Mouse (Mus musculus): ENCODE data around the gene Ccdc188. TPM values are rescaled to one million over a fixed set of nuclear protein-coding genes. Genes with fewer than 3 reads are reported as not detected.

Gene Ccdc188
- polyA plus RNA-seq, 1 experiment from 2014 or later, result not detected

GRCm38 (mm10) chr16:18210701-18211416 is 6.8 kb upstream of the Ccdc188 start:
- no peaks in the 10 kb centered on the region for H3K36me3 ChIP-seq
- no peak overlapping the region for H3K4me2 ChIP-seq (replicated peaks)
- no peak for ATAC-seq (ENCODE audit: low FRiP score, low read depth)
- no peak overlapping the region for H3K9ac ChIP-seq
- WGBS, result 23% methylated on average over 8 of the region's 8 CpGs
- no peak overlapping the region for H3K27ac ChIP-seq
- no peak overlapping the region for H3K4me3 ChIP-seq
- no peaks in the 10 kb centered on the region for H3K9me3 ChIP-seq
- peaks cover 37% of the 10 kb centered on the region for H3K4me1 ChIP-seq
- no peaks in the 10 kb centered on the region for H3K27me3 ChIP-seq (replicated peaks)

- WGBS, result 47% methylated on average over 10 of the region's 10 CpGs
- Histone ChIP-seq H3K4me1 (peaks cover 37% of the 10 kb centered on the region), H3K36me3 (no peaks in the 10 kb centered on the region)
Observed at GRCm38 (mm10) chr16:18211417-18212171, 6.1 kb upstream of the Ccdc188 start.

GRCm38 (mm10) chr16:18213689-18214088 is 4.0 kb upstream of the Ccdc188 start:
- WGBS, result 20% methylated on average over 6 of the region's 6 CpGs
- Histone ChIP-seq H3K27ac (peak overlapping the region; percentile 62), H3K4me3 (0 out of 2 replicates have a peak overlapping the region, but pooled peaks have one; percentile 5), H3K4me2 (replicated peaks) (peak overlapping the region; percentile 52), H3K9me3 (no peaks in the 10 kb centered on the region), H3K4me1 (peaks cover 36% of the 10 kb centered on the region), H3K36me3 (no peaks in the 10 kb centered on the region), H3K9ac (peak overlapping the region; percentile 5; the same call in 1 of the 2 replicates), H3K27me3 (replicated peaks) (no peaks in the 10 kb centered on the region)
- ATAC-seq (ENCODE audit: low FRiP score, low read depth), result peak; percentile 90

More at GRCm38 (mm10) chr16:18211417-18212171, 6.1 kb upstream of the Ccdc188 start:
- H3K9ac ChIP-seq, result no peak overlapping the region
- H3K27me3 ChIP-seq (replicated peaks), result no peaks in the 10 kb centered on the region
- no peak overlapping the region for H3K4me2 ChIP-seq (replicated peaks)
- no peaks in the 10 kb centered on the region for H3K9me3 ChIP-seq
- no peak overlapping the region for H3K4me3 ChIP-seq
- no peak overlapping the region for H3K27ac ChIP-seq
- 0 out of 2 replicates have a peak, but pooled peaks have one; percentile 10 for ATAC-seq (ENCODE audit: low FRiP score, low read depth)

GRCm38 (mm10) chr16:18214858-18215257 is 2.8 kb upstream of the Ccdc188 start:
- Histone ChIP-seq H3K4me2 (replicated peaks) (peak overlapping the region; percentile 52), H3K27me3 (replicated peaks) (no peaks in the 10 kb centered on the region), H3K9me3 (no peaks in the 10 kb centered on the region), H3K4me1 (peaks cover 35% of the 10 kb centered on the region), H3K27ac (no peak overlapping the region), H3K36me3 (no peaks in the 10 kb centered on the region), H3K4me3 (no peak overlapping the region), H3K9ac (no peak overlapping the region)
- ATAC-seq (ENCODE audit: low FRiP score, low read depth), result no peak
- WGBS, result 59% methylated on average over 7 of the region's 7 CpGs

GRCm38 (mm10) chr16:18218580-18218996 is 909 bp downstream of the Ccdc188 start:
- no peak overlapping the region for H3K9ac ChIP-seq
- no peak overlapping the region for H3K27ac ChIP-seq
- WGBS, result 74% methylated on average over 9 of the region's 9 CpGs
- H3K4me1 ChIP-seq, result peaks cover 23% of the 10 kb centered on the region
- no peak for ATAC-seq (ENCODE audit: low FRiP score, low read depth)
- H3K36me3 ChIP-seq, result peaks cover 27% of the 10 kb centered on the region
- H3K4me3 ChIP-seq, result no peak overlapping the region
- H3K9me3 ChIP-seq, result no peaks in the 10 kb centered on the region
- no peak overlapping the region for H3K4me2 ChIP-seq (replicated peaks)
- no peaks in the 10 kb centered on the region for H3K27me3 ChIP-seq (replicated peaks)

- H3K27ac ChIP-seq, result no peak overlapping the region
- H3K36me3 ChIP-seq, result peaks cover 42% of the 10 kb centered on the region
- H3K9me3 ChIP-seq, result no peaks in the 10 kb centered on the region
- H3K4me2 ChIP-seq (replicated peaks), result no peak overlapping the region
- WGBS, result 51% methylated on average over 8 of the region's 8 CpGs
- peak; percentile 42; the same call in 1 of the 2 replicates for ATAC-seq (ENCODE audit: low FRiP score, low read depth)
- H3K27me3 ChIP-seq (replicated peaks), result no peaks in the 10 kb centered on the region
- no peak overlapping the region for H3K9ac ChIP-seq
- no peak overlapping the region for H3K4me3 ChIP-seq
- peaks cover 9% of the 10 kb centered on the region for H3K4me1 ChIP-seq
Observed at GRCm38 (mm10) chr16:18220001-18220400, 2.3 kb downstream of the Ccdc188 start.

GRCm38 (mm10) chr16:18220856-18221542 is 3.3 kb downstream of the Ccdc188 start:
- Histone ChIP-seq H3K9me3 (no peaks in the 10 kb centered on the region), H3K27ac (no peak overlapping the region), H3K36me3 (peaks cover 51% of the 10 kb centered on the region), H3K4me3 (no peak overlapping the region), H3K4me1 (peaks cover 9% of the 10 kb centered on the region), H3K4me2 (replicated peaks) (no peak overlapping the region), H3K9ac (no peak overlapping the region), H3K27me3 (replicated peaks) (no peaks in the 10 kb centered on the region)
- 85% methylated on average over 6 of the region's 6 CpGs for WGBS
- no peak for ATAC-seq (ENCODE audit: low FRiP score, low read depth)

- H3K27ac ChIP-seq, result no peak overlapping the region
- no peaks in the 10 kb centered on the region for H3K9me3 ChIP-seq
- H3K9ac ChIP-seq, result no peak overlapping the region
- no peaks in the 10 kb centered on the region for H3K27me3 ChIP-seq (replicated peaks)
- WGBS, result 74% methylated on average over 11 of the region's 11 CpGs
- H3K4me2 ChIP-seq (replicated peaks), result no peak overlapping the region
- H3K4me3 ChIP-seq, result no peak overlapping the region
- H3K4me1 ChIP-seq, result peaks cover 9% of the 10 kb centered on the region
- no peak for ATAC-seq (ENCODE audit: low FRiP score, low read depth)
- peaks cover 57% of the 10 kb centered on the region for H3K36me3 ChIP-seq
Observed at GRCm38 (mm10) chr16:18221543-18221898, 3.8 kb downstream of the Ccdc188 start.

- no peak overlapping the region for H3K9ac ChIP-seq
- H3K27me3 ChIP-seq (replicated peaks), result no peaks in the 10 kb centered on the region
- H3K9me3 ChIP-seq, result no peaks in the 10 kb centered on the region
- peaks cover 63% of the 10 kb centered on the region for H3K36me3 ChIP-seq
- H3K4me3 ChIP-seq, result no peak overlapping the region
- H3K4me2 ChIP-seq (replicated peaks), result no peak overlapping the region
- no peak overlapping the region for H3K27ac ChIP-seq
- WGBS, result 83% methylated on average over 11 of the region's 11 CpGs
- no peak for ATAC-seq (ENCODE audit: low FRiP score, low read depth)
- peaks cover 9% of the 10 kb centered on the region for H3K4me1 ChIP-seq
Observed at GRCm38 (mm10) chr16:18222188-18222587, 4.5 kb downstream of the Ccdc188 start.

- no peak for ATAC-seq (ENCODE audit: low FRiP score, low read depth)
- peaks cover 68% of the 10 kb centered on the region for H3K36me3 ChIP-seq
- no peaks in the 10 kb centered on the region for H3K9me3 ChIP-seq
Observed at GRCm38 (mm10) chr16:18227187-18227586, 9.5 kb downstream of the Ccdc188 start.

GRCm38 (mm10) chr16:18227897-18228422 is 10.3 kb downstream of the Ccdc188 start:
- H3K4me2 ChIP-seq (replicated peaks), result no peak overlapping the region
- ATAC-seq (ENCODE audit: low FRiP score, low read depth), result no peak
- H3K36me3 ChIP-seq, result peaks cover 61% of the 10 kb centered on the region
- WGBS, result 94% methylated on average over 20 of the region's 20 CpGs
- no peak overlapping the region for H3K9ac ChIP-seq
- H3K27me3 ChIP-seq (replicated peaks), result no peaks in the 10 kb centered on the region
- H3K27ac ChIP-seq, result no peak overlapping the region
- no peaks in the 10 kb centered on the region for H3K9me3 ChIP-seq
- H3K4me1 ChIP-seq, result peaks cover 8% of the 10 kb centered on the region
- no peak overlapping the region for H3K4me3 ChIP-seq

More at GRCm38 (mm10) chr16:18227187-18227586, 9.5 kb downstream of the Ccdc188 start:
- no peak overlapping the region for H3K4me3 ChIP-seq
- peaks cover 7% of the 10 kb centered on the region for H3K4me1 ChIP-seq
- no peaks in the 10 kb centered on the region for H3K27me3 ChIP-seq (replicated peaks)
- WGBS, result 94% methylated on average over 13 of the region's 13 CpGs
- H3K27ac ChIP-seq, result no peak overlapping the region
- H3K9ac ChIP-seq, result no peak overlapping the region
- H3K4me2 ChIP-seq (replicated peaks), result no peak overlapping the region

- Histone ChIP-seq H3K4me3 (no peak overlapping the region), H3K9me3 (no peaks in the 10 kb centered on the region), H3K9ac (0 out of 2 replicates have a peak overlapping the region, but pooled peaks have one; percentile 6), H3K4me1 (peaks cover 17% of the 10 kb centered on the region), H3K4me2 (replicated peaks) (no peak overlapping the region), H3K27ac (no peak overlapping the region), H3K27me3 (replicated peaks) (no peaks in the 10 kb centered on the region), H3K36me3 (peaks cover 52% of the 10 kb centered on the region)
- 93% methylated on average over 4 of the region's 4 CpGs for WGBS
- ATAC-seq (ENCODE audit: low FRiP score, low read depth), result no peak
Observed at GRCm38 (mm10) chr16:18228856-18229255, 11.2 kb downstream of the Ccdc188 start.

Data from neural tube, embryonic 12.5 days (tissue).